Mouse (Mus musculus) liver, postnatal 0 days (tissue): ENCODE data around the gene Cep126. TPM values are rescaled to one million over a fixed set of nuclear protein-coding genes. Genes with fewer than 3 reads are reported as not detected.

Experiments used
- ATAC-seq: fragments of 200-750 bp; cut with Nextera tagmentation; 2 replicates; pipeline ENCODE4 v1.8.0; 2017; ENCODE audit warnings: mild to moderate bottlenecking, moderate library complexity
- DNase-seq: peaks from one replicate; pipeline ENCODE4 v3.0.0-alpha.2; 2016
- H3K27ac ChIP-seq: fragments of 300-500 bp; sonication (generic); 2 replicates; pipeline ENCODE4 v1.5.1; 2014; ENCODE audit warnings: antibody characterized with exemption, moderate library complexity, mild to moderate bottlenecking, low read depth
- H3K27me3 ChIP-seq: fragments of 300-500 bp; sonication (generic); 2 replicates; pipeline ENCODE4 v1.6.1; 2014; ENCODE audit warnings: low read length, control low read depth, mixed read lengths; ENCODE audit not compliant: insufficient read depth
- H3K36me3 ChIP-seq: fragments of 300-500 bp; sonication (generic); replicated peaks from 2 replicates; pipeline ENCODE4 v1.6.1; 2014; ENCODE audit warnings: mild to moderate bottlenecking, control low read depth, low read length, moderate library complexity, mixed read lengths; ENCODE audit not compliant: insufficient read depth
- H3K4me1 ChIP-seq: fragments of 300-500 bp; sonication (generic); 2 replicates; pipeline ENCODE4 v1.6.1; 2014; ENCODE audit warnings: antibody characterized with exemption, mild to moderate bottlenecking, control low read depth; ENCODE audit not compliant: insufficient read depth
- H3K4me2 ChIP-seq: fragments of 300-500 bp; sonication (generic); 2 replicates; pipeline ENCODE4 v1.6.1; 2014; ENCODE audit warnings: low read depth, mild to moderate bottlenecking, low read length, moderate library complexity, mixed read lengths
- H3K4me3 ChIP-seq: fragments of 300-500 bp; sonication (generic); 2 replicates; pipeline ENCODE4 v1.5.1; 2014; ENCODE audit warnings: low read depth, low read length
- H3K9ac ChIP-seq: fragments of 300-500 bp; sonication (generic); replicated peaks from 2 replicates; pipeline ENCODE4 v1.6.1; 2014; ENCODE audit warnings: mild to moderate bottlenecking, moderate library complexity
- H3K9me3 ChIP-seq: fragments of 300-500 bp; sonication (generic); 2 replicates; pipeline ENCODE4 v1.6.1; 2016; ENCODE audit warnings: mild to moderate bottlenecking, control low read depth, low read length, mixed read lengths
- CTCF ChIP-seq: sonication (generic); IDR thresholded peaks from 2 replicates; pipeline ENCODE4 v1.5.1; 2016; ENCODE audit warnings: antibody characterized with exemption, low read depth
- EP300 ChIP-seq: IDR thresholded peaks from 2 replicates; pipeline ENCODE4 v1.6.1; 2016; ENCODE audit warnings: antibody characterized with exemption, low read depth, mild to moderate bottlenecking
- WGBS: fragments of 180-500 bp; shearing (Covaris S2); extraction: QIAGEN DNeasy Blood & Tissue Kit; methylation state at CpG from one replicate; pipeline ENCODE4 v1.1.7; 2014; ENCODE audit not compliant: insufficient replicate concordance; 5-methylcytosine and 5-hydroxymethylcytosine counted together
- polyA plus RNA-seq: library from polyadenylated mRNA; unstranded; fragments of >200 nt; fragmentation: Nextera tagmentation; extraction: Ambion mirVana; gene quantifications from 2 replicates; pipeline ENCODE4 v1.2.1, GENCODE M21; 2015

The Cep126 gene
- polyA plus RNA-seq, 1 experiment from 2014 or later: 0.12 TPM

DNA sequence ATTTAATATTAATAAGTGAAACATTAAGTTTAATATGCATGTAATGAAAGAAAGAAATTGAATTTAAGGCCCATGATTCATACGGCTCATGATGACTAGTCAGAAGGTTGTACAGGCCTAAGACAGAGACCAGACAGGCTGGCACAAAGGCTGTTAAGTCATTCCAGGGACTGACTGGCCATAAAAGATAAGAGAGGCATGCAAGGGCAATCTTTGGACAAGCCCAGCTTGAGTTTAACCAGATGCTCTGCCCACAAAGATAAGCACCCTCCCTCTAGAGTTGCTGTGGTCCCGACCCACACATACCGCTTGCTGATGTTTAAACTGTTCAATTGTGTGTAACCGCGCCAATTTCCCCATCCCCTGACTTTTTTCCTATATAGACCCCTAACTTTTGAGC, 19.6 kb downstream of the Cep126 start:
- Histone ChIP-seq H3K9ac (no peak overlapping the region), H3K4me1 (no peaks in the 10 kb centered on the region), H3K36me3 (no peaks in the 10 kb centered on the region), H3K9me3 (peaks cover 6% of the 10 kb centered on the region), H3K27me3 (no peaks in the 10 kb centered on the region), H3K4me2 (no peak overlapping the region), H3K27ac (no peak overlapping the region), H3K4me3 (no peak overlapping the region)
- peak; percentile 29 for ATAC-seq
- no peak for DNase-seq
- TF ChIP-seq CTCF (no peak), EP300 (no peak)
- WGBS: 80% methylated on average over 5 of the region's 5 CpGs

GRCm38 (mm10) chr9:8103050-8103449, 31.0 kb downstream of the Cep126 start:
- TF ChIP-seq EP300 (no peak), CTCF (no peak)
- 81% methylated on average over 4 of the region's 4 CpGs for WGBS
- ATAC-seq (no peak), DNase-seq (no peak)
- Histone ChIP-seq H3K9ac (no peak overlapping the region), H3K4me2 (no peak overlapping the region), H3K9me3 (no peaks in the 10 kb centered on the region), H3K36me3 (no peaks in the 10 kb centered on the region), H3K4me3 (no peak overlapping the region), H3K27me3 (no peaks in the 10 kb centered on the region), H3K27ac (no peak overlapping the region), H3K4me1 (no peaks in the 10 kb centered on the region)

GRCm38 (mm10) chr9:8100962-8101361, 33.1 kb downstream of the Cep126 start:
- H3K27ac ChIP-seq: no peak overlapping the region
- DNase-seq (no peak), ATAC-seq (no peak)
- H3K27me3 ChIP-seq: no peaks in the 10 kb centered on the region
- H3K9ac ChIP-seq: no peak overlapping the region
- no peak overlapping the region for H3K4me2 ChIP-seq
- TF ChIP-seq EP300: no peak
- no peak for TF ChIP-seq CTCF
- H3K4me3 ChIP-seq: no peak overlapping the region
- H3K36me3 ChIP-seq: no peaks in the 10 kb centered on the region
- H3K9me3 ChIP-seq: no peaks in the 10 kb centered on the region
- 62% methylated on average over 6 of the region's 6 CpGs for WGBS
- H3K4me1 ChIP-seq: no peaks in the 10 kb centered on the region

DNA sequence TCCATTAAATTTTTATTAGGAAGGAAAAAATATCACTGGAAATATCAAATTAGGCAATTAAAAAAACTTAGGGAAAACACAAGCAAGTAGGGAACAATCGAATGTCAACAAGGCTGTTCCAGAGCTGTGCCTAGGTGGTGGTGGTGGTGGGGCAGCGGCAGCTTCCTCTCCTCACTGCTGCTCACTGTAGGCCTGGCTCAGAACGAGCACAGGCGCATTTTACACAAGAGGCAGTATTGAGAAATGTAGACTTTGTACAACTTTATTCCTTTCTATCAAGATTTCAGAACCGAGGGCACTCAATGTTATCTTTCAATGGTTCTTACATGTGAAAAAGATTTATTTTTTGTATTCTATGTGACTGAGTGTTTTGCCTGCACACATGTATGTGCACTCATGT, 55.2 kb downstream of the Cep126 start:
- Histone ChIP-seq H3K9me3 (no peaks in the 10 kb centered on the region), H3K9ac (no peak overlapping the region), H3K4me3 (no peak overlapping the region), H3K4me1 (no peaks in the 10 kb centered on the region), H3K4me2 (no peak overlapping the region), H3K27me3 (no peaks in the 10 kb centered on the region), H3K36me3 (no peaks in the 10 kb centered on the region), H3K27ac (no peak overlapping the region)
- WGBS: 66% methylated on average over 5 of the region's 5 CpGs
- no peak for TF ChIP-seq EP300
- TF ChIP-seq CTCF: no peak
- DNase-seq (no peak), ATAC-seq (no peak)

GRCm38 (mm10) chr9:8074345-8074744, 59.7 kb downstream of the Cep126 start:
- H3K9me3 ChIP-seq: no peaks in the 10 kb centered on the region
- H3K27me3 ChIP-seq: no peaks in the 10 kb centered on the region
- H3K4me1 ChIP-seq: no peaks in the 10 kb centered on the region
- no peak for ATAC-seq
- TF ChIP-seq EP300: no peak
- peak; percentile 63 for TF ChIP-seq CTCF
- H3K4me3 ChIP-seq: no peak overlapping the region
- H3K9ac ChIP-seq: no peak overlapping the region
- H3K27ac ChIP-seq: no peak overlapping the region
- no peaks in the 10 kb centered on the region for H3K36me3 ChIP-seq
- H3K4me2 ChIP-seq: no peak overlapping the region
- DNase-seq: no peak

DNA sequence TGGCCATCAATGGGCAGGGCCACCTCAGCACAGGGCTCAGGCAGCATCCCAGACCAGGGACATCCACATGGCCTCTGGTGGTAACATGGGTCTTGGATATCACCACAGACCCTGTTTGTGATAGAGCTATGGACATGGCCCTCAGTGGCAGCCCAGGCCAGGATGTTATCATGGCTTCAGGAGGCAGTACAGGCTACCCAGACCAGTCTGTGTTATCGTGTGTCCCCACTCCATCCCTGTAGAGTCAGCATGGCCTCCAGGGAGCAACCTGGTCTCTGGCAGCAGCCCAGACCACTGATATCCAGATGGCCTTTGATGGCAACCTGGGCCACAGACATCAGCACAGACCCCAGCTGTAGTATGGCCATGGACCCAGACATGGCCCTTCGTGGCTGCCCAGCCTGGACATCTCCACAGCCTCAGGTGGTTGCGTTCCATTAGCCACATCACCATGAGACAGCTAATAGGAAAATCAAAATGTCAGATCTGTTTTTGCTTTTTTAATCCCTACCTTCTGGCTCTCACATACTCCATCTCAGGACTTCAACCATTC, 60.8 kb downstream of the Cep126 start:
- no peak overlapping the region for H3K9ac ChIP-seq
- H3K27ac ChIP-seq: no peak overlapping the region
- no peaks in the 10 kb centered on the region for H3K4me1 ChIP-seq
- no peaks in the 10 kb centered on the region for H3K36me3 ChIP-seq
- no peaks in the 10 kb centered on the region for H3K27me3 ChIP-seq
- H3K9me3 ChIP-seq: no peaks in the 10 kb centered on the region
- no peak overlapping the region for H3K4me3 ChIP-seq
- no peak for TF ChIP-seq EP300
- no peak for TF ChIP-seq CTCF
- DNase-seq: no peak
- no peak for ATAC-seq
- 90% methylated on average over 3 of the region's 3 CpGs for WGBS
- H3K4me2 ChIP-seq: no peak overlapping the region

GRCm38 (mm10) chr9:8059636-8060035, 74.5 kb downstream of the Cep126 start:
- Histone ChIP-seq H3K9ac (no peak overlapping the region), H3K4me1 (no peaks in the 10 kb centered on the region), H3K4me3 (no peak overlapping the region), H3K4me2 (no peak overlapping the region), H3K36me3 (no peaks in the 10 kb centered on the region), H3K27ac (no peak overlapping the region), H3K27me3 (no peaks in the 10 kb centered on the region), H3K9me3 (no peaks in the 10 kb centered on the region)
- DNase-seq (no peak), ATAC-seq (no peak)
- no peak for TF ChIP-seq CTCF
- TF ChIP-seq EP300: no peak
- WGBS: 70% methylated on average over 3 of the region's 3 CpGs
